Mouse (Mus musculus) ovary, adult 2 months (tissue): ENCODE results near the gene Hsp90b1. TPM values are rescaled to one million over a fixed set of nuclear protein-coding genes. Genes with fewer than 3 reads are reported as not detected.

ENCODE experiments used
- polyA plus RNA-seq: library from polyadenylated mRNA; depleted of rRNA; stranded (reverse); fragments of >200 nt; gene quantifications from 2 replicates; pipeline ENCODE4 v1.2.3, GENCODE M21; 2012; rRNA removed

Hsp90b1 gene
- 38.3 and 50.7 TPM in 2 replicates for polyA plus RNA-seq

DNA sequence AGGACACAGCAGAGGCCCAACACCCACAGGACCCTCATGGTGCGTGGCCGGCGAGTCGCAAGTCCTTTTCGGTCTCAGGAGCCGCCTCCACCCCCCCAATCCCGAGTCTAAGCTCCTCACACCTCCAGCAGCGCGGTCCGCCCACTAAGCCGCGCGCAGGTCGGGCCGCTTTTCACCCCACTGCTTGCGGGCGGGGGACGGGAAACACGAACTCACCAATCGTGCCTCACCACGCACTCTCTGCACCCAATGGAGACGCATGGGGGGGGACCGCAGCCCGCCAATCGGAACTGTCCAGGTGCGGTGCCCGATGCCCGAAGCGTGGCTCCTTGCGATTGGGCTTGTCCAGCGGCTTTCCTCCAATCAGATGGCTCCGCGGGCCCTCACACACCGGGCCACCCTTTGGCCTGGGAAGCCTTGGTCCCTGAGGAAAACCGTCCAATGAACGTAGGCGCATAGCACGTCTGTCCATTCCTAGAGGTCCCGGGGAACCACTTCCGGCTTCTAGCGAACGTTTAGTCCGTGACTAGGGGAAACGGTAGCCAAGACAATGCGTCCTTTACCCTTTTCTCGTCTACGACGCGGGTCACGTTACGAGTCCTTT, at the start of gene Hsp90b1, which contains the start of gene Ttc41:
Gene Hsp90b1 (minus strand): TSS at position 192 of the 604 bp plus-strand sequence.
Gene Ttc41 (plus strand): TSS at position 494 of the 604 bp plus-strand sequence.

Other genes starting within 250 kb of the Hsp90b1 start
- gene Syn3, start 206.6 kb downstream of the Hsp90b1 start, polyA plus RNA-seq, result 1.2 TPM in 2 replicates
- 1.1 and 1.3 TPM in 2 replicates for gene Ttc41, start 302 bp upstream of the Hsp90b1 start, polyA plus RNA-seq
- gene Gm49358, start 58.5 kb upstream of the Hsp90b1 start, polyA plus RNA-seq, result not detected in 2 replicates
- 20.0 and 22.5 TPM in 2 replicates for gene Nt5dc3, start 73.5 kb upstream of the Hsp90b1 start, polyA plus RNA-seq